Mouse (Mus musculus) bone marrow macrophage, adult 2 months (primary cell): Measurements from ENCODE around the gene Ubtd2.

Experiments used
- CTCF ChIP-seq: IDR thresholded peaks from 2 replicates; pipeline ENCODE4 v1.5.1; 2012; ENCODE audit warnings: low read depth, mild to moderate bottlenecking, low read length, moderate library complexity
- POLR2A ChIP-seq: IDR thresholded peaks from 2 replicates; pipeline ENCODE4 v1.6.1; 2012; ENCODE audit warnings: mild to moderate bottlenecking, low read depth, low read length, borderline replicate concordance

GRCm38 (mm10) chr11:32551579-32552297 lies 96.6 kb downstream of the Ubtd2 start:
- TF ChIP-seq POLR2A (no peak), CTCF (no peak)
